Mouse (Mus musculus) limb, embryonic 13.5 days (tissue): ENCODE data around the gene B9d1. TPM values are rescaled to one million over a fixed set of nuclear protein-coding genes. Genes with fewer than 3 reads are reported as not detected.

Experiments
- ATAC-seq: fragments of 200-750 bp; cut with Nextera tagmentation; 2 replicates; pipeline ENCODE4 v1.8.0; 2017; ENCODE audit warnings: low read depth, moderate number of reproducible peaks, moderate TSS enrichment; ENCODE audit not compliant: low FRiP score
- H3K27ac ChIP-seq: fragments of 300-500 bp; sonication (generic); 2 replicates; pipeline ENCODE4 v1.5.1; 2015; ENCODE audit warnings: inconsistent platforms, mild to moderate bottlenecking, moderate library complexity
- H3K27me3 ChIP-seq: fragments of 300-500 bp; sonication (generic); 2 replicates; pipeline ENCODE4 v1.6.1; 2015; ENCODE audit warnings: mild to moderate bottlenecking, inconsistent platforms
- H3K36me3 ChIP-seq: fragments of 300-500 bp; sonication (generic); 2 replicates; pipeline ENCODE4 v1.6.1; 2015; ENCODE audit warnings: inconsistent platforms, mild to moderate bottlenecking, moderate library complexity
- H3K4me1 ChIP-seq: fragments of 300-500 bp; sonication (generic); 2 replicates; pipeline ENCODE4 v1.6.1; 2015; ENCODE audit warnings: inconsistent platforms
- H3K4me2 ChIP-seq: fragments of 300-500 bp; sonication (generic); replicated peaks from 2 replicates; pipeline ENCODE4 v1.6.1; 2015; ENCODE audit warnings: inconsistent platforms, mild to moderate bottlenecking, moderate library complexity
- H3K4me3 ChIP-seq: fragments of 300-500 bp; sonication (generic); 2 replicates; pipeline ENCODE4 v1.5.1; 2015; ENCODE audit warnings: moderate library complexity, mild to moderate bottlenecking, inconsistent platforms
- H3K9ac ChIP-seq: fragments of 300-500 bp; sonication (generic); 2 replicates; pipeline ENCODE4 v1.6.1; 2015; ENCODE audit warnings: mild to moderate bottlenecking, inconsistent platforms
- H3K9me3 ChIP-seq: fragments of 300-500 bp; sonication (generic); 2 replicates; pipeline ENCODE4 v1.6.1; 2016; ENCODE audit warnings: inconsistent platforms
- WGBS: fragments of 180-500 bp; shearing (Covaris S2); methylation state at CpG from one replicate; pipeline ENCODE4 v1.1.7; 2015; 5-methylcytosine and 5-hydroxymethylcytosine counted together
- polyA plus RNA-seq: library from polyadenylated mRNA; unstranded; fragments of >200 nt; fragmentation: Nextera tagmentation; extraction: Ambion mirVana; gene quantifications from 2 replicates; pipeline ENCODE4 v1.2.1, GENCODE M21; 2015

B9d1 gene
- 31.9 and 32.6 TPM in 2 replicates for polyA plus RNA-seq

GRCm38 (mm10) chr11:61504713-61505257 is at the start of gene B9d1:
B9d1 (plus strand) TSS chr11:61505144.
- ATAC-seq, result peak; percentile 89
- Histone ChIP-seq H3K4me3 (peak within 1 kb of the TSS; percentile 69), H3K4me2 (peak within 1 kb of the TSS; percentile 76), H3K36me3 (peaks cover 8% of the 10 kb centered on the region; the same call in 1 of the 2 replicates), H3K4me1 (peaks cover 26% of the 10 kb centered on the region), H3K9ac (peak within 1 kb of the TSS; percentile 75), H3K27me3 (no peaks in the 10 kb centered on the region), H3K9me3 (no peaks in the 10 kb centered on the region), H3K27ac (peak within 1 kb of the TSS; percentile 75; the same call in 1 of the 2 replicates)
- under 1% methylated on average over 39 of the region's 39 CpGs for WGBS

GRCm38 (mm10) chr11:61464071-61464470 is 40.9 kb upstream of the B9d1 start:
- Histone ChIP-seq H3K36me3 (no peaks in the 10 kb centered on the region), H3K27ac (peak overlapping the region; percentile 55; the same call in 1 of the 2 replicates), H3K27me3 (no peaks in the 10 kb centered on the region), H3K4me2 (no peak overlapping the region), H3K9ac (no peak overlapping the region), H3K9me3 (0 out of 2 replicates have a peak, but pooled peaks cover 10% of the 10 kb centered on the region), H3K4me3 (no peak overlapping the region), H3K4me1 (peaks cover 12% of the 10 kb centered on the region)
- WGBS, result 49% methylated on average over 2 of the region's 2 CpGs
- no peak for ATAC-seq

GRCm38 (mm10) chr11:61465422-61465821 is 39.5 kb upstream of the B9d1 start:
- H3K27ac ChIP-seq, result no peak overlapping the region
- H3K27me3 ChIP-seq, result no peaks in the 10 kb centered on the region
- no peak for ATAC-seq
- H3K4me1 ChIP-seq, result peaks cover 12% of the 10 kb centered on the region
- H3K4me2 ChIP-seq, result no peak overlapping the region
- 0 out of 2 replicates have a peak, but pooled peaks cover 5% of the 10 kb centered on the region for H3K9me3 ChIP-seq
- H3K4me3 ChIP-seq, result no peak overlapping the region
- H3K36me3 ChIP-seq, result no peaks in the 10 kb centered on the region
- H3K9ac ChIP-seq, result no peak overlapping the region
- 64% methylated on average over 4 of the region's 4 CpGs for WGBS

- Histone ChIP-seq H3K36me3 (no peaks in the 10 kb centered on the region), H3K27ac (no peak overlapping the region), H3K4me3 (no peak overlapping the region), H3K4me2 (no peak overlapping the region), H3K4me1 (peaks cover 7% of the 10 kb centered on the region), H3K9ac (no peak overlapping the region), H3K9me3 (0 out of 2 replicates have a peak, but pooled peaks cover 5% of the 10 kb centered on the region), H3K27me3 (no peaks in the 10 kb centered on the region)
- ATAC-seq, result no peak
- 86% methylated on average over 4 of the region's 4 CpGs for WGBS
Observed at GRCm38 (mm10) chr11:61468534-61468933, 36.4 kb upstream of the B9d1 start.

GRCm38 (mm10) chr11:61469317-61469917 is 35.5 kb upstream of the B9d1 start:
- Histone ChIP-seq H3K36me3 (no peaks in the 10 kb centered on the region), H3K4me3 (no peak overlapping the region), H3K9me3 (0 out of 2 replicates have a peak, but pooled peaks cover 5% of the 10 kb centered on the region), H3K4me2 (no peak overlapping the region), H3K27ac (no peak overlapping the region), H3K9ac (no peak overlapping the region), H3K4me1 (peaks cover 4% of the 10 kb centered on the region; the same call in 1 of the 2 replicates), H3K27me3 (no peaks in the 10 kb centered on the region)
- ATAC-seq, result no peak
- 67% methylated on average over 7 of the region's 7 CpGs for WGBS

GRCm38 (mm10) chr11:61470880-61471279 is 34.1 kb upstream of the B9d1 start:
- Histone ChIP-seq H3K4me2 (no peak overlapping the region), H3K9me3 (0 out of 2 replicates have a peak, but pooled peaks cover 5% of the 10 kb centered on the region), H3K9ac (no peak overlapping the region), H3K36me3 (no peaks in the 10 kb centered on the region), H3K27me3 (no peaks in the 10 kb centered on the region), H3K27ac (no peak overlapping the region), H3K4me1 (no peaks in the 10 kb centered on the region), H3K4me3 (no peak overlapping the region)
- no peak for ATAC-seq

GRCm38 (mm10) chr11:61473630-61474029 is 31.3 kb upstream of the B9d1 start:
- H3K4me2 ChIP-seq, result no peak overlapping the region
- H3K4me3 ChIP-seq, result no peak overlapping the region
- no peak overlapping the region for H3K9ac ChIP-seq
- 65% methylated on average over 4 of the region's 4 CpGs for WGBS
- no peaks in the 10 kb centered on the region for H3K27me3 ChIP-seq
- peaks cover 11% of the 10 kb centered on the region for H3K4me1 ChIP-seq
- no peak overlapping the region for H3K27ac ChIP-seq
- no peak for ATAC-seq
- H3K9me3 ChIP-seq, result no peaks in the 10 kb centered on the region
- H3K36me3 ChIP-seq, result no peaks in the 10 kb centered on the region

GRCm38 (mm10) chr11:61476786-61477382 is 28.1 kb upstream of the B9d1 start:
- Histone ChIP-seq H3K36me3 (no peaks in the 10 kb centered on the region), H3K4me1 (peaks cover 18% of the 10 kb centered on the region), H3K4me2 (peak overlapping the region; percentile 45), H3K9me3 (no peaks in the 10 kb centered on the region), H3K27me3 (no peaks in the 10 kb centered on the region), H3K27ac (no peak overlapping the region), H3K4me3 (no peak overlapping the region), H3K9ac (0 out of 2 replicates have a peak overlapping the region, but pooled peaks have one; percentile 4)
- WGBS, result 42% methylated on average over 12 of the region's 12 CpGs
- no peak for ATAC-seq

GRCm38 (mm10) chr11:61477566-61478508 is 27.1 kb upstream of the B9d1 start:
- 73% methylated on average over 17 of the region's 17 CpGs for WGBS
- Histone ChIP-seq H3K4me1 (peaks cover 20% of the 10 kb centered on the region), H3K27ac (no peak overlapping the region), H3K9ac (no peak overlapping the region), H3K27me3 (no peaks in the 10 kb centered on the region), H3K4me3 (no peak overlapping the region), H3K36me3 (no peaks in the 10 kb centered on the region), H3K4me2 (peak overlapping the region; percentile 45; the same call in 1 of the 2 replicates), H3K9me3 (no peaks in the 10 kb centered on the region)
- no peak for ATAC-seq

GRCm38 (mm10) chr11:61478788-61479187 is 26.2 kb upstream of the B9d1 start:
- H3K27ac ChIP-seq, result no peak overlapping the region
- no peak overlapping the region for H3K4me3 ChIP-seq
- no peak overlapping the region for H3K4me2 ChIP-seq
- H3K27me3 ChIP-seq, result no peaks in the 10 kb centered on the region
- H3K4me1 ChIP-seq, result peaks cover 29% of the 10 kb centered on the region
- no peaks in the 10 kb centered on the region for H3K36me3 ChIP-seq
- H3K9ac ChIP-seq, result no peak overlapping the region
- 89% methylated on average over 4 of the region's 4 CpGs for WGBS
- no peak for ATAC-seq
- H3K9me3 ChIP-seq, result no peaks in the 10 kb centered on the region

GRCm38 (mm10) chr11:61481239-61482090 is 23.5 kb upstream of the B9d1 start:
- Histone ChIP-seq H3K4me2 (no peak overlapping the region), H3K27ac (no peak overlapping the region), H3K9ac (0 out of 2 replicates have a peak overlapping the region, but pooled peaks have one; percentile 19), H3K27me3 (no peaks in the 10 kb centered on the region), H3K4me1 (peaks cover 56% of the 10 kb centered on the region), H3K9me3 (no peaks in the 10 kb centered on the region), H3K4me3 (no peak overlapping the region), H3K36me3 (no peaks in the 10 kb centered on the region)
- no peak for ATAC-seq
- 59% methylated on average over 9 of the region's 9 CpGs for WGBS
